Mouse (Mus musculus) common myeloid progenitor, adult 5-6 weeks (primary cell): ENCODE results near the gene Gm28036. TPM values are rescaled to one million over a fixed set of nuclear protein-coding genes. Genes with fewer than 3 reads are reported as not detected.
"Not testable (repeated sequence)": the region's sequence is repeated elsewhere in the genome, so short reads cannot be mapped to it uniquely, and the experiment has no call there.

Experiments
- ATAC-seq: replicated peaks from 2 replicates; pipeline ENCODE4 v1.8.0; 2016; ENCODE audit warnings: low read depth, mild to moderate bottlenecking, moderate TSS enrichment, inconsistent platforms; ENCODE audit not compliant: poor library complexity, severe bottlenecking
- total RNA-seq: library from RNA; stranded (forward); fragments of 200-1000, 187-1606 nt; gene quantifications from 2 replicates; pipeline ENCODE4 v1.2.3, GENCODE M21; 2017

The Gm28036 gene
- 32.1 and 33.0 TPM in 2 replicates for total RNA-seq

DNA sequence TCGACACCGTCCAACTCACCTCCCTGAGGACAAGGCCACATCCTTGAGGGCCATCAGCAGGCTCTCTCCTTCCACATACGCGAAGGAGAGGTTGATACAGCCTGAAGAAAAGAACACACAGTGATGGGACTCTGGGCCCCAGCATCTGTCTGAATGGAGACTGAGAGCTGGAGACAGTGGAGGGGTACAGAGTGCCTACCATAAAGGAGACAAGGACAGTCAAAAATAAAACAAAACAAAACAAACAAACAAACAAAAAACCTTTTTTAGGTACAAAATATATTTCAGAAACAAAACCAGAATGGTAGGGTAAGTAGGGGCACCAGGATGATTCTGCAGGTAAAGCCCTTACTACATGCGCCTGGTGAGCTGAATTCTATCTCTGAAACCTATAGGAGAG is at the start of gene Gm28036:
Gene Gm28036 (minus strand): TSS at position 101 of the 400 bp plus-strand sequence.
- ATAC-seq = no peak

DNA sequence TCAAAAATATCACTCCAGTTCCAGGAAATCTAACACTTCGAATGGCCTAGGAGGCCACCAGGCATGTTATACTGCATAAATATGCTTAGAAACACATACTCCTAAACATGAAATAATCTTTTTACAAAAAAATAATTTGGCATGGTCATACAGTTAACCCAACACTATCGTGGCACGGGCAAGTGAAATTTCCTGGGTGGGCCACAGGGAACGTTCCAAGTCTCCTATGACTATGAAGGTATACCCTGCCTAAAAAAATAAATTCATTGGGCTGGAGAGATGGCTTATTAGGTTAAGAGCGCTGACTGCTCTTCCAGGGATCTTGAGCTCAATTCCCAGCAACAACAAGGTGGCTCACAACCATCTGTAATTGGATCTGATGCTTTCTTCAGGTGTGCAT is 39.7 kb upstream of the Gm28036 start:
- no peak for ATAC-seq

DNA sequence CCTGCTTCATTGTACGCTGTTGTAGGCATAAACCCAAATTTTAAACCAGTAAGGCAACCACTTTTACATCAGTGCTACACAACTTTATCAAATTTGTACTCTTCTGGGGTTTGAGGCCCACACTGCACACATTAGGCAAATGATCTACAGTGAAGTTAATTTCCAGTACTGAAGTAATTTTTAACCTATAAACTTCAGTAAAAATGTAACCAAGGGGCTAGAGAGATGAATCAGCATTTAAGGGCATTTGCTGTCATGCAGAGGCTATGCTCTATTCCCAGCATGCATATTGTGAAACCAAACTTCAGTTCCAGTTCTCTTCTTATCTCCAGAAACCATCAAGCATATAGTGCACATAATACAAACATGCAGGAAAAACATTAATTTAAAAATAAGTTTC is 38.6 kb upstream of the Gm28036 start:
- ATAC-seq = no peak

DNA sequence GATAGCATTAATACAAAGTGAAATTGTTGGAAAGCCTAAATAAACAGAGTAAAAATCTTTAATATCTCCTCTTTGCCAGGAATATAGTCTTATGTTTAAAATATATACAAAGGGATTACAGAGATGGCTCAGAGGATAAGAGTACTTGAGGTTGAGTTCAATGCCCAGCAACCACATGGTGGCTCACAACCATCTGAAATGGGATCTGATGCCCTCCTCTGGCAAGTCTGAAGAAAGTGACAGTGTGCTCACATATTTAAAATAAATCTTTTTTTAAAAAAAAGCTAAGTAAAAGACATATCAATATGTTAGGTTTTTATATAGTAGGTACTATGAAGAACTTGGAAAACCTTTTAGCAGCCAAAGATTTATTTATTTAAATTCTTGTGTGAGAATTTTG is 24.6 kb upstream of the Gm28036 start:
- no peak for ATAC-seq

DNA sequence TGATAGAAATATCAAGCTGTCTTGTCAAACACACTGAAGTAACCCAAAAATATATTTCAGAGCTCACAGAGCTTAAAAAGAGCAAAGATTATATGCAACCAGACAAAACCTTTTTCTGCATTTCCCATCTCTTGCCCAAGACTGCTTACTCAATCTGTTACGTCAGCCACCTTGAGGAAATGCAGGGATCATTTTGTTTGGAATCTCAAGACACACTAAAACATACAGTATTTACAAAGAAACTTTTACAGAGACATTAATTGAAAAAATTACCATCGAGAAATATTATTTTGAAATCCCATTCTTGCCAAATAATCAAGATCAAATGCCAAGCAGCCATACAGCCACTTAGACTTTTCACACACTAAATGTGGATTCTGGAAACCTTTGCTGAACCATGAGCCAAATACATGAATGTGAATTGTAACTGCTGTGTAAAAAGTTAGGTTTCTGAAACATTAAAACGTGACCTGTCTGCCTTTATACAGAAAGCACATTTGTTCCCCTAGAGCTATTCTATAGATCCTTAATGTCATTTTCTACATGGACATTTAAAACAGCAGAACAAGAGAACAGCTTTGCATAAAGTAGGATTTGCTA is 20.5 kb upstream of the Gm28036 start:
- ATAC-seq = no peak

DNA sequence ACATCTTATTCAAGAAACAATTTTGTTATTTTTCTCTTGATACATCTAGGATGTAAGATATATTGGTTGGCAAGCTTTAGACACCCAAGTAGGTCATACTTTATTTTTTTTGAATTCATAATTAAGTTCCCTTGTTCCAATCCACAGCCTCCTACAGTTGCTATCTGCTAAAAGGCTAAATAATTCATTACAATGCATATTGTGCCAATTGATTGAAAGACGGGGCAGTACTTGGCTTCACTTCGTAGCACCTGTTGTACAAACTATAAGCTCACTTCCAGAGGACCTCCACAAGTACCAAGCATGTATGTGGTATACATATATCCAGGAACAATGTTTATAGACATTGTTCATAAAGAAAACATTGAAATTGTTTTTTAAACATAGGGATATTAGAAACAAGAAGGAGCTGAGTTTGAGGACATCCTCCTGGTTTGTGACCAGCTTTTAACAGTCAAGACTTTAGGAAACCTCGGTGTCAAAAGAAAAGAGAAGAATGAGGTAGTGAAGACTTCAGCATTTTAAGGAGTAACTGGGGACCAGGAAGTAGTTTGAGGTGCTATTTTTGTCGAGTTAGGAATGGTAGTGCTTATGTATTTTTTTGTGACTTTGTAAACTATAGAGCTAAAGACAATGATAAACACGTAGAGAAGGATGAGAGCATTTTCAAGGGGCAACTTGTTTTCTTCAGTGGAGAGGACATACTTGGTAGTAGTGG is 19.5 kb upstream of the Gm28036 start:
- ATAC-seq = no peak

DNA sequence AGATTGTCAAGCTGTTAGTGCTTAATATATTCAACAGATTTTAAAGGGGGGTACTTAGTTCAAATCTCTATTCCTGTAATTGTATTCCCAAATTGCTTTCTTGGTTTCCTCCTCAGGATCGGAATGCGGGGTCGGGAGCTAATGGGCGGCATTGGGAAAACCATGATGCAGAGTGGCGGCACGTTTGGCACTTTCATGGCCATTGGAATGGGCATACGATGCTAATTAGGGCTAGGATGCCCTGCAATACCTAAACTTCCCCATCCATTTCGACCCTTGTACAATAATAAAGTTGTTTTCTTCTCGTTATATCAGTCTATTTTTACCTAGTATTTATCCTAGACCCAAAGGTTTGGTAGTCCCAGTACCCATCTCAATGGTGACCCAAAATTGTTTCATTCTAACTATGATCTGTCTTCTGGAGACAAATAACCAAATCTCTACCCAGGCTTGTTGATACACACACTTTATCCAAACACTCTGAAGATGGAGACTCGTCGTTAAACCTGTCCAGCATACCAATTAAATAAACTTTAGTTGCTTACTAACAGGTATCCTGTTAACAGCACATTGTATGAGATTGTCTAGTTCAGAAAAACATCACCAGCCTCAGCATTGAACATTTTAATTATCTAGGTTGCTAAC is 18.7 kb upstream of the Gm28036 start:
- ATAC-seq = no peak

DNA sequence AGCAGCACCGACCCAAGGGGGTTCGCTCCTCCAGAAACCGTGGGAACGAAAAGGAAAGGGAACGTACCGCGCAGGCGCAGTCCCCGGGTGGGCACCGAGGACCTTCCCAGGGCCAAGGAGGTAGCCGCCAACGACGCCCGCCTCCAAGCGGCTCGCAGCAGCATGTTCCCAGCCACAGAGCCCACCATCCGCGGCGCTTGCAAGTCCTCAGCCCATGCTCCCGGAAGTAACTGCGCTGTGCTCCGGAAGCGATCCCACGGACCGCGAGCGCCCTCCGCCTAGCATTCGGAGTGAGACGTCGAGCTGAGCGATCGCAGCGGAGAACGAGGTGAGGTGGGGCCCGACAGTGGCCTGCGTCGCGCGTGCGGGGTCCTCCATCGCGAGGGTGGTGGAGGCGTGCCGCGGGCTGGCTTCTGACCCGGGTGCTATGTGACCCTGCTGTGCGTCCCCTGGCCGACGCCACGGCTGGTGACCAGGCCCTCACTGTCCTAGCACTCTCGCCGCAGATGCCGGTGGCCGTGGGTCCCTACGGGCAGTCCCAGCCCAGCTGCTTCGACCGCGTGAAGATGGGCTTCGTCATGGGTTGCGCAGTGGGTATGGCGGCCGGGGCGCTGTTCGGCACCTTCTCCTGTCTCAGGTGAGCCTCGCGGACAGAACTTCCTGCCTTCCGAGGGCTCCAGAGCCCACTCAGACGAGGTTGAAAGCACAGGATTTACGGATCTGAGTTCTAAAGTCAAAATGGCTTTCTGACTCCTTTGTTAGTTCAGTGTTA is 17.2 kb upstream of the Gm28036 start, which contains the start of the genes Romo1 and Nfs1:
Gene Romo1 (plus strand): TSS at position 87 of the 772 bp plus-strand sequence.
Gene Nfs1 (minus strand): TSS at position 234 of the 772 bp plus-strand sequence.
- ATAC-seq = peak; percentile 96

DNA sequence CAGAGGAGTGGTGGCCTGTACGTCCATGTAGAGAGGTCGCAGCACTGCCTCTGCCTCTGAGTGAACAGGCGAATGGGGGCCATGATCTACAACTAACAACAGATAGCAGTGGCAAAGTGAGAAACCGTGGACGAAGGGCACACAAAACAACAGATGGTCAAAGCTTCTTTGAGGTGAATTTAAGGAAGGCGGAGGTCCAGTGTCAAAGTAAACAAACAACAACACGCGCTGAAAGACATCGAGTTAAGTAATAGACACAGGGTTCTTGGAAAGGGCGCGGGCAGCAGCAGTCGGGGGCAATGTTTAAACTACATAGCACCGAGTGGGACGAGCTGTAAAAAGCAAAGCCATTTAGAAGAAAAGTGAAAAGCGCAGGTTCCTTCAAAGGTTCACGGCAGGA is 16.5 kb upstream of the Gm28036 start:
- ATAC-seq = no peak

DNA sequence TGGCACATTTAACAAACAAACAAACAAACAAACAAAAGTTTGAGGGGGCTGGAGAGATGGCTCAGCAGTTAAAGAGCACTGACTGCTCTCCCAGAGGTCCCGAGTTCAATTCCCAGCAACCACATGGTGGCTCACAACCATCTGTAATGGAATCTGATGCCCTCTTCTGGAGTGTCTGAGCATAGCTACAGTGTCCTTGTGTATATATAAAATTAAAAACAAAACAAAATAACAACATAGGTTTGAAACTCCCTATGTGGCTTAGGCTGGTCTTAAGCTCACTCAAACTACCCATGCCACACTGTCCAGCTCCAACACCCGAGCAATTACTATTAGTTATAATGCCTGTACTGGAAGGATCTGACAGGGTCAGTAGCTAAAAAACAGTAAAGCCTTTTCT is 15.9 kb upstream of the Gm28036 start:
- no peak for ATAC-seq

DNA sequence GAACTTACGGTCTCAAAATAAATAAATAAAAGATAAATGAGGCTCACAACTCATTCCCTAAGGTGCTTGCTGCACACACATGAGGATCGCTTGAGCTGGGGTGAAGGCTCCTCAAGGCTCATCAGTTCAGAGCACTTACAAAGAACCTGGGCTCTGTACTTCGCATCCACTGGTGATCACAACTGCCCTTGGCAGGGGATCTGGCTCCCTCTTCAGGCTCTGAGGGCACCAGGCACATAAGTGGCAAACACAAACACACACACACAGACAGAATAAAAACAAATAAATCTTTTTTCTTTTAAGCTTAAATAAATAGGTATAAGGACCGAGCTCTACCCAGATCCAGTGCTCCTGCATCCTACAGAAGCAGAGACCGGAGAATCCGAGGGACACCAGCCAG is 8.8 kb upstream of the Gm28036 start:
- ATAC-seq = no peak

DNA sequence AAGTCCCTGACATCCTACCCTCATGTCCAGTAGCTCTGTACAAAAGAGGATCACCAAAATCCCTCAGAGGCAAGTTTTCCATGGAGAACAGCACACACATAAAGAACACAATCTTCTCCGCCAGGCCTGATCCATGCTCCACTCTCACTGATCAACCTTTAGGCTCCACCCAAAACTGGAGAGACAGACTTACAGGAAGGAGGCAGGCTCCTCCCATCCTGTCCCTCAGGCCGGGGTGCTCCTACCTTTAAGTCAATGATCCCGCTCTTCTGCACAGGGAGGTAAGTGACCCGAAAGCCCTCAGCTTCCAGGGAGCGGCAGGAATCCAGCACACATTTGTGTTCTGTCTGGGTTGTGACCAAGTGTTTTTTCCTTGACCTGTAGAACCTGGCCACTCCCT is 7.3 kb upstream of the Gm28036 start:
- no peak for ATAC-seq

DNA sequence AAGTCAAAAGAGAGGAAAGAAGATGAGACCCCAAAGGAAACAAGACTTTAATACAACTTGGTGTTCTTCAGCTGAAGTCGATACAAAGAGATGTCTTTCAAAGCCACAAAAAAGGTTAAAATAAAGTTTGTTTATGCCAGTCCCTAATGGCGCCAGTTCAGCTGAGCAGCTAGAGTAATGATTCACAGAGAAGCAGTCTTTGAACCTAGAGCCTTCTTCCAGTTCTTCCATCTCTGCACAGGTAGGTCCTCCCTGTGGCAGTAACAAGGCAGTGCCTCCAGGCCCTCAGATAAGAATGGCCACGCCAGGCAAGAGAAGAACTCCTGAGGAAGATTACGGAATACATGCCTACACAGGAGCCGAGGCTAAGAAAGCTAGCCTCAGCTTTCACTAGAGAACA is 3.2 kb downstream of the Gm28036 start:
- ATAC-seq = no peak

DNA sequence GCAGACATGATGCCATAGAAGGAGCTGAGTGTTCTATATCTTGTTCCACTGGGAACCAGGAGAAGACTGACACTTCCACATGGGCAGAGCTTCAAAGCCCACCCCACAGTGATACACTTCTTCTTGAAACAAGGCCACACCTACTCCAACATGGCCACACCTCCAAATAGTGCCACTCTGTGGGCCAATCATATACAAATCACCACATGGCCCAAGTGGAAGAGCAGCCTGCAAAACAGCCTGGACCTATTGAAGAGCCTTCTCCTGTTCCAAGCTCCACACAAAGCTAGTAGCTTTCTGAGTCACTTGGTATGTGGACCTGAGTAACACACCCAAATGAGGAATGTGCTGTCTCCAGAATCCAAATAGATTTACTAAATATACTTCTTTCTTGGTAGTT is 7.3 kb downstream of the Gm28036 start:
- no peak for ATAC-seq

DNA sequence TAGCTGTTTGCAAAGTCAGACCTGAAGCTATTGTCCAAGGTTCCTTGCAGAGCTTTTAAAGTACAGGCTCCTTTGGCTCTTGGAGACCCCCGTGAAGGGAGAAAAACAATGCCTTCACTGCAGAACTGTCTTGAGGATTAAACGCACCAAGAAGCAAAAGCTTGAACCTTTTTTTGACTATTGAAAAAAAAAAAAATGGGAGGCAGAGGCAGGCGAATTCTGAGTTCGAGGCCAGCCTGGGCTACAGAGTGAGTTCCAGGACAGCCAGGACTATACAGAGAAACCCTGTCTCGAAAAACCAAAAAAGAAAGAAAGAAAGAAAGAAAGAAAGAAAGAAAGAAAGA is 14.8 kb downstream of the Gm28036 start:
- ATAC-seq = not testable (repeated sequence)

DNA sequence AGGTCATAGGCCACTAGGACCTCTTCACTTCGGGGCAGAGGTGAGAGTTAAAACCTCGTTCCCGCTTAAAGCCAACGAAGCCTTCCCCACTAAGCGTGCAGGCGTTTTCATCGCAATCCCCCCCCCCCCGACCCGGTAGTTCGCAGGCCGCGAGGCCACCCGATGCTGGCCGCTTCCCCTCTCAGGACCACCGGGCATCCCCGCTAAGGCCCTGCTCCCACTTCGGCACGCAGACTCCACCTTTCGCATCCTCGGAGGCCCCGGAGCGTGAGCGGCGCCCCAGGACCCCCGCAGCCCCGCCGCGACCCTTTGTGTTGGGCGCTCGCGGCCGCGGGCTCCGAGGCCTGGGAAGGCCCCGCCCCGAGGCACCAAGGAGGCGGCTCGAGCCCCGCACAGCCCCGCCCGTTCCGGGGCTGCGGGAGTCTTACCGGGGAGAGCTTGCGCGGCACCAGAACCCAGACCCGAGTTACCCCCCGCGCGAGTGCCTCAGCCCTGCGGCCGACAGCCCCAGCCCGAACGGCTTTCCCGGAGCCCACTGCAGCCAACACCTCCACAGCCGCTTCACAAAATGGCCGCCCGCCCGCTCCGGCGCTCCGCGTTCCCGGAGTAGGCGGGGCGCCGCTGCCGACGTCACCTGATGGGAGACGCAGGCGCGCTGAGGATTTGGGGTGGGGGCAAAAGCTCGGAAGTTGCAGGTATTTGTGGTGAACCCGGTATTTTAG is 15.4 kb downstream of the Gm28036 start, which contains the start of the genes Cpne1 and Rbm12:
Gene Cpne1 (minus strand): TSS at position 608 of the 722 bp plus-strand sequence.
Gene Rbm12 (minus strand): TSS at position 621 of the 722 bp plus-strand sequence.
- ATAC-seq = peak; percentile 91

DNA sequence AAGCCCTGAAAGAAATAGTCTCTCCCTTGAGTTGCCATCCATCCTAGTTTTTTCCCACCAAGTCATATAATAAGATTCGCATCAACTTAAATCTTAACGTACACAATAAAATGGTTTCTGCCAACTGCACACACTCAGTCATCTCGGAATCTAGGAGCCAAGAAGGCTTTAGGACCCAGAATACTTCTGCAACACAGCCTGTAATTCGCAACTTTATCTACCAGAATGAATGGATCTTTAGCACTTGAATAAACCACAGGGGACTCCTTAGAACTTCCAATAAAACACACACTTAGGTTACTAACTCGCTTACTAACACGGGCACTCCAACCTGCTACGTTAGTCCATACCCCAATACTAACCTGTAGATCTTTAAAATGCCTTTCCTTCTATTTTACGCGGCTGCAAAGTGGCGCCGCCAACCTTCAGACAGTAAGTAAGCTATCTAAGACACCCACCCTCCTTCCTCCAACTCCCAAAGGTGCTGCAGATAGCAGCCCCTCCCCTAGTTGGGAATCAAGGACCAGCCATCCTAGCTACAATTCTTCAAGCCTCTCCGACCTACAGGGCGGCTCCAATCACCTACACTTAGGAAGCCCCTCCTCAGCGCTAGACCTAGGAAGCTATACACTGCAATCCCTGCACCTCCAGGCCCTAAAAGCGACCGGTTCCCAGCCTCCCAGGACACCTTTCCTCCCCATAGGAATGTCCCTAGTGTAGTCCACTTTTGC is 16.1 kb downstream of the Gm28036 start:
- ATAC-seq = peak; percentile 43; the same call in 1 of the 2 replicates

DNA sequence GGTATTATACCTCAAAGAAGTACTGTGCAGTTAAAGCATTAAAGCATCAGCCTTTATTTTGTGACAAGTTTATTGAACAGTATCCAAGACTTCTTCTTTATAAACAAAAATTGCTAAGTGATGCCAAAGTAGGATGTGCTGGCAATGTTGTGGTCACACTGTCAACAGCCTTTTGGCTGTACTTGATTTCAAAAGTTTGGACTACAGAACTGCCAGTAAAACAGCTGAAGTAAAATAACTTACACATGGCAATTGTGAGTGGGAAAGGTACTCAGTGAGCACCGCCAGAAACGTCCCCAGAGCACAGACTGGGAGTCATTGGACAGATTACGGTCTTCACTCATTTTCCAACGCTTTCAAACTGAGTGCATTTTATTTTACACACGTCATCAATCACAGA is 35.0 kb downstream of the Gm28036 start:
- no peak for ATAC-seq

DNA sequence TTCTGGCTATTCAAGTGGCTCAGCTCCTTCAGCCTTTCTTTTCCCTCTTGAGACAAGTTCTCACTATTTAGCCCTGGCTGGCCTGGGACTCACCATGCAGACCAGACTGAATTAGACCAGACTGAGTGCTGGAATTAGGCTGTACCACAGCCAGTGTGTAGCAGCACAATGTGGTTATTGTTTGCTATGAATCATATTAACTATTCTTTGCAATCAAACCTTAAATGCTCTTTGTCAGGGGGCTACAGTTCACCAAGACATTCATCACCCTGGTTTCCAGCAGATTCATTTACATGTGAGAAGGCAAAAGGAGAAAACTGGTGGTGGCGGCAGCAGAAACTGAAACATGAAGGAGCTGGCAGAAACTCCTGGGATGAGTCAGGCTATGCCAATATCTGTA is 37.1 kb downstream of the Gm28036 start:
- ATAC-seq = no peak
